Mouse (Mus musculus): ENCODE results near the gene Gga3. TPM values are rescaled to one million over a fixed set of nuclear protein-coding genes. Genes with fewer than 3 reads are reported as not detected.
A peak's percentile ranks its signal among the peaks of the same experiment; 100 is the strongest.

Gene Gga3
- polyA plus RNA-seq, 1 experiment from 2014 or later, result 13.7 TPM

DNA sequence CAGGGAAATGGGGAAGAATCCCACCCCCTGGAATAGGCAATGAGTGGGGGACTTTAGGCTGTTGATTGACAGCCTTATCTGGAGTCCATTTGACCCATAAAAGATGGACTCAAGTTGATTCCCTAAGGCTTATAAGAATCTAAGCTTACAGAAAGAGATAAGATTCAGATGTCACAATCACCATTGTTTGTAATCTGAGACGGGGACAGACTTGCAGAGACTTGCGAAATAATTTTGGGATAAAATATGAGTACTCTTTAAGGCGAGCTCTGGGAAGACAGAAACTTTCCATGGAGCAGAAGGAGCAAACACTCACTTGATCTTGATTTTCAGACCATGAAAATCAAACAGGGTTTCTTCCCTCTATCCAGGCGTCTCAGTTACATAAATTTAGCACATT, 60.3 kb downstream of the Gga3 start:
- Histone ChIP-seq H3K4me3 (no peak overlapping the region), H3K4me2 (no peak overlapping the region), H3K9me3 (replicated peaks) (no peaks in the 10 kb centered on the region), H3K27me3 (no peaks in the 10 kb centered on the region; the same call in 1 of the 2 replicates), H3K36me3 (no peaks in the 10 kb centered on the region), H3K4me1 (replicated peaks) (no peaks in the 10 kb centered on the region), H3K27ac (no peak overlapping the region), H3K9ac (no peak overlapping the region)
- ATAC-seq (replicated peaks; ENCODE audit: insufficient number of reproducible peaks, insufficient read depth, low FRiP score, low read depth), result no peak
- WGBS, result 56% methylated on average over 4 of the region's 4 CpGs

DNA sequence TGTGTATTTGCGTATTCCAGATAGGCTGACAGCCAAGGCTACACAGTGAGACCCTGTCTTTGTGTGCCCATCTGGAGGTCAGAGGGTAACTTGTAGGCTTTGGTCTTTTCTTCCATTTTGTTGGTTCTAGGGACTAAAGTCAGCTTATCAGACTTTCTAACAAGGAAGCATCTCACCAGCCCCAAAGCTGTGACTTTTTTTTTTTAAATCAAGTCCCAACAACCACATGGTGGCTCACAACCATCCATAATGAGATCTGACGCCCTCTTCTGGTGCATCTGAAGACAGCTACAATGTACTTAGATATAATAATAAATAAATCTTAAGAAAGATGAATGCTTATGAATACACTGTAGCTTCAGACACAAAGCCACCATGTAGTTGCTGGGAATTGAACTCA, 65.8 kb downstream of the Gga3 start:
- peaks cover 20% of the 10 kb centered on the region for H3K4me1 ChIP-seq (replicated peaks)
- H3K9me3 ChIP-seq (replicated peaks), result no peaks in the 10 kb centered on the region
- no peak overlapping the region for H3K9ac ChIP-seq
- no peak overlapping the region for H3K4me2 ChIP-seq
- 64% methylated on average over 2 of the region's 2 CpGs for WGBS
- no peak overlapping the region for H3K27ac ChIP-seq
- no peak for ATAC-seq (replicated peaks; ENCODE audit: insufficient number of reproducible peaks, insufficient read depth, low FRiP score, low read depth)
- no peaks in the 10 kb centered on the region for H3K27me3 ChIP-seq
- peaks cover 7% of the 10 kb centered on the region for H3K36me3 ChIP-seq
- H3K4me3 ChIP-seq, result no peak overlapping the region

- Histone ChIP-seq H3K27me3 (no peaks in the 10 kb centered on the region), H3K4me2 (peak overlapping the region; percentile 78), H3K9ac (no peak overlapping the region), H3K27ac (peak overlapping the region; percentile 100), H3K4me1 (replicated peaks) (peaks cover 20% of the 10 kb centered on the region), H3K4me3 (peak overlapping the region; percentile 83), H3K36me3 (peaks cover 17% of the 10 kb centered on the region), H3K9me3 (replicated peaks) (no peaks in the 10 kb centered on the region)
- WGBS, result 87% methylated on average over 10 of the region's 10 CpGs
- ATAC-seq (replicated peaks; ENCODE audit: insufficient number of reproducible peaks, insufficient read depth, low FRiP score, low read depth), result no peak
These were observed 66.8 kb downstream of the Gga3 start for GRCm38 (mm10) chr11:115536856-115537568.

GRCm38 (mm10) chr11:115536038-115536681, 67.7 kb downstream of the Gga3 start, which contains the start of gene Sumo2:
Gene Sumo2, minus strand, starts transcription at chr11:115536276.
- Histone ChIP-seq H3K27me3 (no peaks in the 10 kb centered on the region), H3K4me1 (replicated peaks) (peaks cover 20% of the 10 kb centered on the region), H3K36me3 (peaks cover 26% of the 10 kb centered on the region), H3K9ac (peak within 1 kb of the TSS; percentile 98), H3K27ac (peak within 1 kb of the TSS; percentile 100), H3K9me3 (replicated peaks) (no peaks in the 10 kb centered on the region), H3K4me2 (peak within 1 kb of the TSS; percentile 78), H3K4me3 (peak within 1 kb of the TSS; percentile 83)
- ATAC-seq (replicated peaks; ENCODE audit: insufficient number of reproducible peaks, insufficient read depth, low FRiP score, low read depth), result peak; percentile 89
- under 1% methylated on average over 69 of the region's 70 CpGs for WGBS

GRCm38 (mm10) chr11:115535401-115536037, 68.3 kb downstream of the Gga3 start:
- Histone ChIP-seq H3K9me3 (replicated peaks) (no peaks in the 10 kb centered on the region), H3K4me3 (peak overlapping the region; percentile 83), H3K4me2 (peak overlapping the region; percentile 78), H3K36me3 (peaks cover 28% of the 10 kb centered on the region), H3K9ac (peak overlapping the region; percentile 98), H3K27ac (peak overlapping the region; percentile 100), H3K4me1 (replicated peaks) (peaks cover 20% of the 10 kb centered on the region), H3K27me3 (no peaks in the 10 kb centered on the region)
- peak; percentile 82 for ATAC-seq (replicated peaks; ENCODE audit: insufficient number of reproducible peaks, insufficient read depth, low FRiP score, low read depth)
- WGBS, result under 1% methylated on average over 75 of the region's 84 CpGs

- 4% methylated on average over 11 of the region's 11 CpGs for WGBS
- no peak for ATAC-seq (replicated peaks; ENCODE audit: insufficient number of reproducible peaks, insufficient read depth, low FRiP score, low read depth)
- H3K9ac ChIP-seq, result peak overlapping the region; percentile 98
These were observed 69.0 kb downstream of the Gga3 start for GRCm38 (mm10) chr11:115534759-115535371.

More at GRCm38 (mm10) chr11:115534759-115535371, 69.0 kb downstream of the Gga3 start:
- Histone ChIP-seq H3K4me3 (peak overlapping the region; percentile 83), H3K4me2 (peak overlapping the region; percentile 78), H3K4me1 (replicated peaks) (peaks cover 20% of the 10 kb centered on the region), H3K27me3 (no peaks in the 10 kb centered on the region), H3K36me3 (peaks cover 34% of the 10 kb centered on the region), H3K27ac (peak overlapping the region; percentile 100), H3K9me3 (replicated peaks) (no peaks in the 10 kb centered on the region)

Other genes starting within 250 kb of the Gga3 start
- 7.6 and 11.2 TPM in 2 replicates for gene Hid1, start 236.3 kb downstream of the Gga3 start, polyA plus RNA-seq (2015; fragmentation: Nextera tagmentation; extraction: Ambion mirVana)
- gene Cdr2l, start 222.1 kb downstream of the Gga3 start, polyA plus RNA-seq (2015; fragmentation: Nextera tagmentation; extraction: Ambion mirVana), result 6.3 and 11.1 TPM in 2 replicates
- 163 and 167 TPM in 2 replicates for gene Mrpl58, start 200.3 kb downstream of the Gga3 start, polyA plus RNA-seq (2015; fragmentation: Nextera tagmentation; extraction: Ambion mirVana)
- 1,570 and 2,168 TPM in 2 replicates for gene Atp5h, start 184.1 kb downstream of the Gga3 start, polyA plus RNA-seq (2015; fragmentation: Nextera tagmentation; extraction: Ambion mirVana)
- gene Kctd2, start 183.9 kb downstream of the Gga3 start, polyA plus RNA-seq (2015; fragmentation: Nextera tagmentation; extraction: Ambion mirVana), result 11.5 and 14.7 TPM in 2 replicates
- gene Trim80, start 163.5 kb downstream of the Gga3 start, polyA plus RNA-seq (2015; fragmentation: Nextera tagmentation; extraction: Ambion mirVana), result 0.06 TPM in 1 of 2 replicates, not detected in the other
- 0.57 and 5.0 TPM in 2 replicates for gene Slc16a5, start 141.6 kb downstream of the Gga3 start, polyA plus RNA-seq (2015; fragmentation: Nextera tagmentation; extraction: Ambion mirVana)
- 4.6 and 6.2 TPM in 2 replicates for gene Armc7, start 128.4 kb downstream of the Gga3 start, polyA plus RNA-seq (2015; fragmentation: Nextera tagmentation; extraction: Ambion mirVana)
- 49.6 and 62.1 TPM in 2 replicates for gene Nt5c, start 112.2 kb downstream of the Gga3 start, polyA plus RNA-seq (2015; fragmentation: Nextera tagmentation; extraction: Ambion mirVana)
- gene Jpt1, start 89.7 kb downstream of the Gga3 start, polyA plus RNA-seq (2015; fragmentation: Nextera tagmentation; extraction: Ambion mirVana), result 480 and 515 TPM in 2 replicates
- 566 and 571 TPM in 2 replicates for gene Sumo2, start 67.8 kb downstream of the Gga3 start, polyA plus RNA-seq (2015; fragmentation: Nextera tagmentation; extraction: Ambion mirVana)
- 80.8 and 105 TPM in 2 replicates for gene Nup85, start 39.6 kb downstream of the Gga3 start, polyA plus RNA-seq (2015; fragmentation: Nextera tagmentation; extraction: Ambion mirVana)
- 76.2 and 80.1 TPM in 2 replicates for gene Mrps7, start 126 bp downstream of the Gga3 start, polyA plus RNA-seq (2015; fragmentation: Nextera tagmentation; extraction: Ambion mirVana)
- gene Mif4gd, start 8.9 kb upstream of the Gga3 start, polyA plus RNA-seq (2015; fragmentation: Nextera tagmentation; extraction: Ambion mirVana), result 30.2 and 34.5 TPM in 2 replicates
- 47.7 and 48.8 TPM in 2 replicates for gene Slc25a19, start 24.2 kb upstream of the Gga3 start, polyA plus RNA-seq (2015; fragmentation: Nextera tagmentation; extraction: Ambion mirVana)
- gene Grb2, start 104.5 kb upstream of the Gga3 start, polyA plus RNA-seq (2015; fragmentation: Nextera tagmentation; extraction: Ambion mirVana), result 103 and 104 TPM in 2 replicates
- 36.7 and 38.8 TPM in 2 replicates for gene Tmem94, start 161.4 kb upstream of the Gga3 start, polyA plus RNA-seq (2015; fragmentation: Nextera tagmentation; extraction: Ambion mirVana)
- gene Caskin2, start 209.6 kb upstream of the Gga3 start, polyA plus RNA-seq (2015; fragmentation: Nextera tagmentation; extraction: Ambion mirVana), result 18.0 and 22.5 TPM in 2 replicates
- 20.1 and 26.4 TPM in 2 replicates for gene Tsen54, start 210.7 kb upstream of the Gga3 start, polyA plus RNA-seq (2015; fragmentation: Nextera tagmentation; extraction: Ambion mirVana)
- gene Llgl2, start 220.0 kb upstream of the Gga3 start, polyA plus RNA-seq (2015; fragmentation: Nextera tagmentation; extraction: Ambion mirVana), result 12.7 and 17.2 TPM in 2 replicates